Mouse (Mus musculus): ENCODE measurements around the gene Ankk1. TPM values are rescaled to one million over a fixed set of nuclear protein-coding genes. Genes with fewer than 3 reads are reported as not detected.

Ankk1 gene
- 0.23 TPM for polyA plus RNA-seq (2017; shearing (Covaris generic))

DNA sequence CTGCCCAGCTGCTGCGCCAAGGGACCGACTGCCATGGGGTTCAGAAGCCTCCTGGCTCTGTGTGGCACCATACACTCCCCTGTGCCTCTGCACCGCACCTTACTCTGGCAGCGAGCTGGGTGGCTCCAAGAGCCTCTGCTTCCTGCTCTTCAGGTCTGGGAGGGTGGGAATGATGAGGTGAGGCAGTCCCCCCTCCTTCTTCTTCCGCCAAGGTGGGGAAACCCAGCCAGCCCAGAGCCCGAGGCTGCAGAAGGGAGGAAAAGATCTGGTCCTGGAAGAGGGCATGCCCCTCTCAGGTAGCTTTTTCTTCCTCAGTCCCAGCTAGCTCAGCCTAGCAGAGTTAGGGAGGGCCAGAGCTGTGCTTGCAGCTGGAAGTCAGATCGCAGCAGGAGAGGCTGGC, at the start of gene Ankk1:
Ankk1 (minus strand) TSS at position 101 of the 400 bp plus-strand sequence.

Other genes starting within 250 kb of the Ankk1 start
- gene Gm4894, start 176.5 kb downstream of the Ankk1 start, polyA plus RNA-seq (2017; shearing (Covaris generic)) = 0.38 TPM
- gene Drd2, start 86.4 kb downstream of the Ankk1 start, polyA plus RNA-seq (2017; shearing (Covaris generic)) = 0.15 TPM
- gene Ttc12, start 59.2 kb upstream of the Ankk1 start, polyA plus RNA-seq (2017; shearing (Covaris generic)) = 0.43 TPM

All from effector memory CD4-positive, alpha-beta T cell, adult 7 months (primary cell).